Mouse (Mus musculus): Measurements from ENCODE around the gene Ccdc86. TPM values are rescaled to one million over a fixed set of nuclear protein-coding genes. Genes with fewer than 3 reads are reported as not detected.

Ccdc86 gene
- total RNA-seq, 2 experiments from 2014 or later, result 7.0 to 8.7 TPM

GRCm38 (mm10) chr19:10959085-10959977 is 10.3 kb upstream of the Ccdc86 start:
- DNase-seq (ENCODE audit: low spot score in 2 of 2), result peak; percentile 49 to 68
- intact Hi-C loops (cut with DNase I), result loop anchor here (2.0 kb wide), 2 partner anchors 53 to 295 kb away; no protein-coding TSS in a partner anchor

DNA sequence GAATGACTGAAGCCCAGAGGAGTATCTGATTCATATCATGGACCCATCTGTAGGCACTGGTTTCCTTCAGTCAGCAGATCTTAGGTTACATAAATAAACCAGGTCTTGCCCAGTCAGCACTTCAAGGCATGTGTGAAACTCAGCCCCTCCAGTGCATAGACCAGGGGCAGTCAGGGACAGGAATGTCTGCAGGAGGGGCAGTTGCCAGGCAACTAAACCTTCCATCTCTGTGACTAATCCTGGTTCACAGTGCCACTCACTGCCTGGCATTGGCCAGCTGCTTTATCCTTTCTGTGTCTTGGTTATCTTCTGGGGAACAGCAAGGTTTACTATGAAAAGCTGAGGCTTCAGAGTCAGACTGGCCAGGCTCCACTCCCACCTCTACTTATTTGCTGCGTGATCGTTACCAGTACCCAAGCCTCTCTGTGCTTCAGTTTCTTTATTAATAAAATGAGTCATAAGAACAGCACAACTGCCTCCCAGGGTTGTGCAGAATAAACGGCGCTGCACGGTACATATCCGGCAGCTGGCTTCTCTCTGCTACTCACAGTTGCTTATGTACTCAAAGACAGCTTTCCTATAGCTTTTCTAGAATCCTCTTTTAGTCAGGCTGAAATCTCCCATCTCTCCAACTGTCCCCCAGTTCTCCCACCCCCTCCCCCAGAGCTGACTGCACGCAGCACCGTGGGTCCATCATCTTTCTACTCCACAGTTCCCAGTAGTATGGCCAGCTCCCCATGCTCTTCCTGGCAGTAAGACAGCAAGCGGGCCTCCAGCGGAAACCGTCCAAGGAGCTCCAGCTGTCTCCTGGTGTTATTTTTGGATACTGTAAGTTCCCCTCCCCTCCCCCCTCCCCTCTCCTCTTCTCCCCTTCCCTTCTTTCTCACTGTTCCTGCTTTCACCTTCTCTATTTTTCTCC is 3.2 kb upstream of the Ccdc86 start:
- peak; percentile 42 to 70 for DNase-seq (ENCODE audit: low spot score in 2 of 2)
- intact Hi-C loops (cut with DNase I), result loop anchor here (5.0 kb wide), 1 partner anchor 240 kb away; no protein-coding TSS in a partner anchor

DNA sequence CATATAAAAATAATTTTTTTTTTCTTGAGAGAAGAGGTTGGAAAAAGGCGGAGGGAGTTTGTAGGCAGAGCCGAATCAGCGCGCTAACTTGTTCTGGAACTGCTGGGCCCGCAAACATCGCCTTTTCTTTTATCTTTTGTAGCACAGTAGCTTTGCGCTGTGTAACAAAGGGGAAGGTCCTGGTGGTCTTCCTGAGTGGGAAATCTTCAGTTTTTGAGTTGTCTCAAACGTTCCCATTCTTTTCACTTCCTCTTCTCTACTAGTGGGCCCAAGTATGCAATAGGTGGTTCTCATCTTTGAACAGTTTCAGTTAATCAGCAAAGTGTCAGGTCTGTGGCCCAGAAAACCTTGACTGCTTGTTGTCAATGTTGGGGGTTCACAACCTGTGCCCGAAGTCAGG is 492 bp upstream of the Ccdc86 start:
- DNase-seq (ENCODE audit: low spot score in 2 of 2), result no peak
- intact Hi-C loops (cut with DNase I), result no loop called here

- intact Hi-C loops (cut with DNase I), result no loop called here
- peak in 1 of 2 experiments; percentile 9 for DNase-seq (ENCODE audit: low spot score in 2 of 2)
These were observed 650 bp downstream of the Ccdc86 start for GRCm38 (mm10) chr19:10948416-10948815.

DNA sequence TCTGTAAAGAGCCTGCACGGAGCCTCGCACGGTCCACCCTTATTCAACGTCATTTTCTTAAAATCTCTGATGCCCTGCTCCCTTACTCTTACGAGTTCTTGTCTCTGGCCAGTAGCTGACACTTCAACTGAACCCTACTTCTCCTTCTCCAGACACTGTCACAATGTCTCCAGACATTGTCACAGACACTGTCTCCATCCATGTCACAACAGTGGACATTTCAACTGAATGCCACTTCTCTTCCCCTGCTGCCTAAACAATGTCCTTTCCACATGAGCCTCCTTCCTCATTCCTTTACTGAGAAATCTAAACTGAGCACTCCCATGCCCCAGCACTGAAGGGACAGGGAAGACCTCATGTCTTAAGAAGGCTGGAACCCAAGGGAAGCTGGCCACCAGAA is 1.8 kb downstream of the Ccdc86 start:
- no peak for DNase-seq (ENCODE audit: low spot score in 2 of 2)
- intact Hi-C loops (cut with DNase I), result no loop called here

GRCm38 (mm10) chr19:10946506-10946905 is 2.6 kb downstream of the Ccdc86 start:
- no peak for DNase-seq (ENCODE audit: low spot score in 2 of 2)
- intact Hi-C loops (cut with DNase I), result no loop called here

- intact Hi-C loops (cut with DNase I), result no loop called here
- DNase-seq (ENCODE audit: low spot score in 2 of 2), result no peak
These were observed 5.1 kb downstream of the Ccdc86 start for GRCm38 (mm10) chr19:10943955-10944354.

GRCm38 (mm10) chr19:10940801-10941457 is 8.1 kb downstream of the Ccdc86 start:
- DNase-seq (ENCODE audit: low spot score in 2 of 2), result peak in 1 of 2 experiments; percentile 19
- intact Hi-C loops (cut with DNase I), result no loop called here

DNA sequence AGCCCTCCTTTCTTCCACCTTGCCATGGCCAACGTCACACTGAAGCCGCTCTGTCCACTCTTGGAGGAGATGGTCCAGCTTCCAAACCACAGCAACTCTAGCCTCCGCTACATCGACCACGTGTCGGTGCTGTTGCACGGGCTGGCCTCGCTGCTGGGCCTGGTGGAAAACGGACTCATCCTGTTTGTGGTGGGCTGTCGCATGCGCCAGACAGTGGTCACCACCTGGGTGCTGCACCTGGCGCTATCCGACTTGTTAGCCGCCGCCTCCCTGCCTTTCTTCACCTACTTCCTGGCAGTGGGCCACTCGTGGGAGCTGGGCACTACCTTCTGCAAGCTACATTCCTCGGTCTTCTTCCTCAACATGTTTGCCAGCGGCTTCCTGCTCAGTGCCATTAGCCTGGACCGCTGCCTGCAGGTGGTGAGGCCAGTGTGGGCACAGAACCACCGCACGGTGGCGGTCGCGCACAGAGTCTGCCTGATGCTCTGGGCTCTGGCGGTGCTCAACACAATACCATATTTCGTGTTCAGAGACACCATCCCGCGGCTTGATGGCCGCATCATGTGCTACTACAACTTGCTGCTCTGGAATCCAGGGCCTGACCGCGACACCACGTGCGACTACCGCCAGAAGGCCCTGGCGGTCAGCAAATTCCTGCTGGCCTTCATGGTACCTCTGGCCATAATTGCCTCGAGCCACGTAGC is 8.8 kb downstream of the Ccdc86 start:
- intact Hi-C loops (cut with DNase I), result no loop called here
- peak; percentile 71 for DNase-seq (ENCODE audit: low spot score in 2 of 2)

DNA sequence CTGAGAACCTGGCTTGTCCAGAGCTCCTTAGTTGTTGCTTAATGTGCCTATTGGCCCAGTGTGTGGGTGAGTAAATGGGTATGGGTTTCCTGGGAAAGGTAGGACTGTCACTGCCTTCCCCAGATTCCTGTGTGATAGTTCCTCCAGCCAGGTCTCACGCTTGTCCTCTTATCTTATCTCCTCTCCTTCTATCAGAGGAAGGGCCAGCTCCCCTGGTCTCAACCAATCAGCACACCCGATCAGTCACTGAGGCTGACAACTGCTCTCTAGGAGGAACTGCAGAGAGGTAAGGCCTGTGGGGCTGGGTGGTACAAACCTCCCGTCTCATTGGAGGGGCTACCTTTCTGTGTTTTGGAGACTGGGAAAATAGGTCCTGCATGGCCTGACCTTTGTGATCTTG is 10.3 kb downstream of the Ccdc86 start:
- no peak for DNase-seq (ENCODE audit: low spot score in 2 of 2)
- intact Hi-C loops (cut with DNase I), result no loop called here

DNA sequence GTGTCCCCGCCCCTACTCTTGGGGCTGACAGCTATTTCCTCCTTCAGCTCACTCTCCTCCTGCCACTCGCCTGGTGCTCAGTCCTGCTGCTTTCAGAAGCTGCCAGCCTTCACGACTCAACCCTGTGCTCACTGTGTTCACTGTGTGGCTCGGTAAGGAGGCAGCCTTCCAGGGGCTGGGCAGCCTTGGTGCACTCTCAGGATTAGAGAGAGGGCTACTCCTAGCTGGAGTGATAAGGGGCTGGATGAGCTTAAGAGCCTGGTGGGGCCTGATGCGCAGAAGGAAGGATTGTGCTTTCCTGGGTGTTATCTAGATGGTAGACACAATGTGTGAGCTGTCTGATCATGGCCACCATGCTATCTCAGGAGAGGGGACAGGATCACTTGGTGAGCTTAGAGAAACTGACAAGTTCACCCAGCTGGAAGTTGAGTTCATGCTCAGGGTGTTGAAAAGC is 11.9 kb downstream of the Ccdc86 start, which contains the start of gene Ptgdr2:
Ptgdr2 (plus strand) TSS at position 51 of the 454 bp plus-strand sequence.
- intact Hi-C loops (cut with DNase I), result no loop called here
- DNase-seq (ENCODE audit: low spot score in 2 of 2), result no peak

- intact Hi-C loops (cut with DNase I), result no loop called here
These were observed 13.0 kb downstream of the Ccdc86 start for GRCm38 (mm10) chr19:10936077-10936476.

GRCm38 (mm10) chr19:10935029-10935428 is 14.0 kb downstream of the Ccdc86 start:
- intact Hi-C loops (cut with DNase I), result no loop called here
- DNase-seq (ENCODE audit: low spot score in 2 of 2), result peak in 1 of 2 experiments; percentile 60

More at GRCm38 (mm10) chr19:10936077-10936476, 13.0 kb downstream of the Ccdc86 start:
- DNase-seq (ENCODE audit: low spot score in 2 of 2), result no peak

DNA sequence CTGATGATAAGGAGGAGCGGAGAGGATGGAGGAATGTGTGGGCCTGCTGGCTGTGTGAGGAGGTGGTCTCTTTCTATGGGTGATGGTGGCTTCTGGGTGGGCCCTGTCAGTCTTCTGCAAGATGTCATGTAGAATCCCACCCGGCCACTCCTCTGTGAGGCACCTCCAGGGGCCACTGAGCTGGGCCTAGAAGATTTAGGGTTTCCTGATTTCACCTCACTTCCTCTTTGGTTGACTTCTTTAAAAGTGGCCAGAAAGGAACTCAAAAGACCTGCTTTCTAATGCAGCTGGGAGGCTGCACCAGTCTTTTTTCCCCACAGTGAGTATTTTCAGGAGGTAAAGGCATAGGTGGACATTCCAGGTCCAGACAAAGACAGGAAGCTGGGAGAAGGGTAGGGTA is 18.4 kb downstream of the Ccdc86 start:
- no peak for DNase-seq (ENCODE audit: low spot score in 2 of 2)
- intact Hi-C loops (cut with DNase I), result no loop called here

DNA sequence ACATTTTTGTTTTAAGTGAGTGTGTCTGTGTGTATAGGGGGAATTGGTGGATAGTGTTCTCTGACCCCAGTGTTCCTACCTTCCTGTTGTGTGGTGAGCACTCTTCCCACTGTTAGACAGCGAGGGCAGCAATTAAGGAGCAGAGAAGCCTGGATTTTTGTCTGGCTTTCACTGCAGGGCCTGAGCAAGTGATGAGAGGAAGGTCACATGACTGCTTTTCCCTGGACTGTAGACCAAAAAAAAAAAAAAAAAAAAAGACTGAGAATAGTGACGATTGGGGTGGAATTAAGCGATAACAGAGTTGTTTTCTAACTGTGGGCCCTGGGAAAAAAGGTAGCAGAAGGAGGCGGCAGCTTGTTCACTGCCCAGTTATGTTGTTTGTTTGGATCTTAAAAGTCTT is 22.4 kb downstream of the Ccdc86 start:
- no peak for DNase-seq (ENCODE audit: low spot score in 2 of 2)
- intact Hi-C loops (cut with DNase I), result no loop called here

GRCm38 (mm10) chr19:10926123-10926621 is 22.9 kb downstream of the Ccdc86 start:
- no peak for DNase-seq (ENCODE audit: low spot score in 2 of 2)
- intact Hi-C loops (cut with DNase I), result no loop called here

GRCm38 (mm10) chr19:10924220-10924619 is 24.8 kb downstream of the Ccdc86 start:
- no peak for DNase-seq (ENCODE audit: low spot score in 2 of 2)
- intact Hi-C loops (cut with DNase I), result no loop called here

DNA sequence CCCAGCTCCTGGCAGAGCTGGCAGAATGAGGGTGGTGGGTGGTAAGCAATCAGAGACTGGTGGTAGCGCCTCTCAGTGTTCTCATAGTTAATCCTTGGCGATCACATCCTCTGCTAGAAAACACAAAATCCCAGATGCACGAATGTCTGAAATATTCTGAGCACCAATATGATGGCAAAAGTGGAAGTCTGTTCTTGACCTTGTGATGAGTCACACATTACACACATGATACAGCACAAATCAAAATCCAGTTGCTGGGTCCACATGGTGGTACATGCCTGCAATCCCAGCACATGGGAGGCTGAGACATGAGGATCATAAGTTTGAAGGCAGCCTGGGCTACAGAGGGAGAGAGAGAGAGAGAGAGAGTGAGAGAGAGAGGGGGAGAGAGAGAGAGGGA is 28.0 kb downstream of the Ccdc86 start:
- no peak for DNase-seq (ENCODE audit: low spot score in 2 of 2)
- intact Hi-C loops (cut with DNase I), result no loop called here

GRCm38 (mm10) chr19:10920532-10920931 is 28.5 kb downstream of the Ccdc86 start, which contains the start of gene Zp1:
Gene Zp1, minus strand, starts transcription at chr19:10920632.
- intact Hi-C loops (cut with DNase I), result no loop called here
- no peak for DNase-seq (ENCODE audit: low spot score in 2 of 2)

Measured in left cerebral cortex, postnatal 25 days (tissue).